Mouse (Mus musculus) gastrocnemius, adult 18-20 months (tissue): Measurements from ENCODE around the gene Sept9. TPM values are rescaled to one million over a fixed set of nuclear protein-coding genes. Genes with fewer than 3 reads are reported as not detected.

Experiments
- DNase-seq: peaks from one replicate; pipeline ENCODE4 v3.0.0; 2021; ENCODE audit warnings: low spot score
- long read RNA-seq, 2 experiments: library from polyadenylated mRNA; stranded (forward); transcript quantifications; one replicate each; pipeline ENCODE4 v2.0.0; 2021
- total RNA-seq, 2 experiments: library from RNA; stranded (reverse); gene quantifications; 2 replicates each; pipeline ENCODE4 v1.2.3; 2021

Gene Sept9
- 10 to 100 TPM in 1 of 2 experiments, 1 to 10 TPM in 1; 8.0 to 16.1 TPM for total RNA-seq
- long read RNA-seq, experiment 1, transcript Sept9-205 (11 exons, 3,869 nt), result major isoform, 13 of 30 reads
- long read RNA-seq, experiment 1, transcript Sept9-201 (11 exons, 3,784 nt), result minor isoform, 5 of 30 reads
- long read RNA-seq, experiment 1, partial matches to known transcripts, result 6 of 30 reads
- long read RNA-seq, experiment 1, other reads (novel, unspliced or antisense), result 5 of 30 reads
- long read RNA-seq, experiment 2, partial matches to known transcripts, result 7 of 9 reads
- long read RNA-seq, experiment 2, other reads (novel, unspliced or antisense), result 1 of 9 reads

DNA sequence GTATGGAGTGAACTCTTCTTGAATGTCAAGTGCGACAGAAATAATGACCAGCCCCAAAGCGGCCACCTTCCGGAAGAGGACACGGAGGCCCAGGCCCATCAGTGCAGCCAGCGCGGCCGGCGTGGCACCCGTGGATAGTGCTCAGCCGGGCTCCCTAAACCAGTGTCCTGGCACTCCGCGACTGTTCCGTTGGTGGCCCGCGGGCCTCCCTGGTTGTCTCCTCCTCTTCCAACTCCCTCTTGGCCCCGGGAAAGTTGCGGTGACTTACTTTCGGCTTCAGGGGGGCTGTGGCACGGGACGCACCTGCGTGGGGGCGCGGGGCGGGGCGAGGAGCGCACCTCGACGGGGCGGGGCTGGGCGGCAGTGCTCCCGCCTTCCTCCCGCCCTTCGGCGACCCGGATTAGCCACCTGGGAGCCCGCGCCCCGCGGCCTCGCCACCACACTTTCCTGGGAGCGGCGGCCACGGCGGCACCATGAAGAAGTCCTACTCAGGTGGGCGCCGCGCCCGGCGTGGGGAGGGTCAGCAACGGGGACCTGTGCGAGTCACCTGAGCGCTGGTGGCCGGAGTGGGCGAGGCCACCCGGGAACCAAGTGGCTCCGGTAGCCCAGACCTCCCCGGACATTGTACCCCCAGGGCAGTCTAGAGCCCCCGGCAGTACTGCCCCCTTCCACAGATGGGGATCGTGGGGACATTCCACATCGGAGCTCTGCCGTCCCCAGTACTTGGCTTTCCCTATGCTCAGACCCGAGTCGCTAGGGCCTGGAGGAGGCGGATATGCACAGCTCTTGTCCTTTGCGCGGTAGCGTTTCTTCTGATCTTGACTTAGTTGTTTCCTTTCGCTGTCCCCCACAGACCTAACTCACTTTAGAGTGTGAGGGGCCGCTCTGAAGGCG lies at the start of gene Sept9:
TSS of gene Sept9 (plus strand) at position 380 of the 894 bp plus-strand sequence.
- no peak for DNase-seq

DNA sequence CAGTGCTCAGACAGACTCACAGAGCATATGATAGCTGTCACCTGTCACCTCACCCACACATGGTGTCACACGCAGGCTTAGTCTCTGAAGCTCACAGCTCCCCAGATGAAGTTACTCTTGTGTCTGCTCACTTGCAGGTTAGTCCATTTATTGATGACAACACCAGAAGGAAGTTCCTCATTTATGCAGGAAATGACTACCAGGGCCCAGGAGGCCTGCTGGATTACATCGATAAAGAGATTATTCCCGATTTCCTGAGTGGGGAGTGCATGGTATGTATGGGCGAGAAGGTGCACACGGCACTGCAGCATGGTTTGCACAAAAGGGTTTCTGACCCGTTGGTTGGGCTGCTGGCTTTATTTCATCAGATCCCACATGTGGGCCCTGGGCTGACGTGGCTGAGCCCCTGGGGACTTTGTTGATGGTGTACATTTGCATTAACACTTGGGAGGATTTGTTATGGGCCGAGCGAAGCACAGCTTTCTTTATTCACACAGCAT lies 48.9 kb upstream of the Sept9 start:
- DNase-seq, result no peak

GRCm38 (mm10) chr11:117151461-117151860 lies 48.0 kb upstream of the Sept9 start:
- no peak for DNase-seq

DNA sequence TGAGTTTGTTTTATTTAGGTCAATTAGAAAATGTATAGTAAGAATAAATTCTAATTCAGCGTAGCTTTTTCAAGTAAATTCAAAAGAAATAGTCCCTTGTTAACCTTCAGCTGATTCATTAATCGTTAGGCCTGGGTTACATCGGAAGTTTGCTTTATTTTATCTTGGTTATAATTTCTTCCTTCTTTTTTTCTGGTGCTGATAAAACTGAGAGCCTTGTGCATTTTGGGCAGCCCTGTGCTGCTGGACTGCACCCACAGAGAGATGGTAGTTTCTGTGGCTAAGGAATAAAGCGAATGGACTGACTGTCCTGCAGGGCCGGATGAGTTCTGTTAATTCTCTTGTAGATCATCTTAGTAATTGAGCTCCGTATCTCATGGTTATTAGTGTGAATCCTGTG lies 46.9 kb upstream of the Sept9 start:
- no peak for DNase-seq

GRCm38 (mm10) chr11:117153553-117153952 lies 45.9 kb upstream of the Sept9 start:
- DNase-seq, result no peak

GRCm38 (mm10) chr11:117154088-117154815 lies 45.2 kb upstream of the Sept9 start:
- DNase-seq, result no peak

GRCm38 (mm10) chr11:117156725-117157124 lies 42.7 kb upstream of the Sept9 start:
- no peak for DNase-seq

GRCm38 (mm10) chr11:117158343-117158742 lies 41.1 kb upstream of the Sept9 start:
- DNase-seq, result no peak

DNA sequence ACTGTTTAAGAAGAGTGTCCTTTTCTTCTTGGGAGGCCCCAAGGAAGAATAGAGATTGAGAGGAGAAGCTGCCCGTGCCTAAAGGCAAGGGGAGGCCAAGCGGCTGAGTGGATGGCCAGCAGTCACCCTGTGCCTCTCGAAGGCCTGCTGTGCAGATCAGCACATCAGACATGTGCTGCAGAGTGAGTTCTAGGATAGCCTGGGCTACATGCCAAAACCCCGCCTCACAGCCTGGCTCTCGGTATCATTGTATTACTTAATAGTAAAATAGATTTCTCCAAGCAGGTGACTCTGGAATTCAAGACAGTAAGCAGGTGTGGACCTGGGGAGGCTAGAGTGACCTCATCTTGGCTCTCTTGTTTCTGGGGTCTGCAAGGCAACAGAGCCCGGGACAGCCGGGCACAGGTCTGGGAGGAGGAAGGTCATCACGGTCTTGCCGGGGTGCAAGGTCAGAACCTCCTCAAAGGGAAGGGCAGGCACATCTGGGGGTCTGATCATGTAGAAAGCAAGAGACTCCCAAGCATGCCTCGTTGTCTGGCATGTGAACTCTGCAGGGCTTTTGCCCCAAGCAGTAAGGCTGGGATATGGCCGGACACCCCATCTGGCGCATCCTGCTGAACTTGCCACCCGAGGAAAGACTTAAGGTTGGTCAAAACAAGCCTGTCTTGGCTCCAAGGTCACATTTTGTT lies 40.1 kb upstream of the Sept9 start:
- DNase-seq, result no peak

- peak; percentile 72 for DNase-seq
Measured at GRCm38 (mm10) chr11:117159946-117160307, 39.5 kb upstream of the Sept9 start.

DNA sequence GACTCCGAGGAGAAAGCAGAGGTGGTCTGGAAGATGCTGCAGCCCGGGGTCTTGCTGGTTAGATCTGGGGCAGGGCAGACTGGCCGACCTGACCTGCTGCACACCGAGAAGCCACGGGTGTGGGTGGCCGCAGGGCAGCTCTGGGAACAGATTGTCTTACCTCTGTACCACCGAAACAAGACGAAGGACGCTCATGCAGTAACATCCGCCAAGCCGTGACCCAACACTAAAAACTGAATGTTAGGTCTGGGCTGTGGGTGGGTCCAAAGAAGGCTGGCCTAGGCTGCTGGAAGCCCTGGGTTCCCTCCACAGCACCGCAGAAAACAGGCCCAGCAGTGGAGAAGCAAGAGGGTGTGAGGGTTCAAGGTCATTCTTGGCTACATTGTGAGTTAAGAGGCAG lies 38.7 kb upstream of the Sept9 start:
- DNase-seq, result peak; percentile 70

- no peak for DNase-seq
Measured at GRCm38 (mm10) chr11:117161574-117161973, 37.9 kb upstream of the Sept9 start.

- DNase-seq, result no peak
Measured at GRCm38 (mm10) chr11:117163098-117163497, 36.4 kb upstream of the Sept9 start.

DNA sequence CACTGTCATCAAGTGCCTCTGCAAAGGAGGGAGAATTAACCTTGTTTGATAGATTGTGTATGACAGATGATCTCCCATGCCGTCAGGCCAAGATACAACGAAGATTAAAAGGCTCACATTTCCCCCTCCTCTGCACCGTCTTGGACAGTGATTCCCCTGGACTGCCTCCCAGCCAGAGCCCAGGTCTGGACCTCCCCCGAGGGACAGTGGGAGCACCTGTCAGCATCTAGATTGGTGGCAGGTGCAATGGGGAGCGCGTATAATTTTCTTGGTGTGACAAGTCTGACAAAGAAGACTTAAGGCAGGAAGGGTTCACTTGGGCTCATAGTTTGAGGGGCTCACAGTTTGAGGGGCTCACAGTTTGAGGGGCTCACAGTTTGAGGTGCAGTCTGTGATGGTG lies 35.7 kb upstream of the Sept9 start:
- peak; percentile 44 for DNase-seq

DNA sequence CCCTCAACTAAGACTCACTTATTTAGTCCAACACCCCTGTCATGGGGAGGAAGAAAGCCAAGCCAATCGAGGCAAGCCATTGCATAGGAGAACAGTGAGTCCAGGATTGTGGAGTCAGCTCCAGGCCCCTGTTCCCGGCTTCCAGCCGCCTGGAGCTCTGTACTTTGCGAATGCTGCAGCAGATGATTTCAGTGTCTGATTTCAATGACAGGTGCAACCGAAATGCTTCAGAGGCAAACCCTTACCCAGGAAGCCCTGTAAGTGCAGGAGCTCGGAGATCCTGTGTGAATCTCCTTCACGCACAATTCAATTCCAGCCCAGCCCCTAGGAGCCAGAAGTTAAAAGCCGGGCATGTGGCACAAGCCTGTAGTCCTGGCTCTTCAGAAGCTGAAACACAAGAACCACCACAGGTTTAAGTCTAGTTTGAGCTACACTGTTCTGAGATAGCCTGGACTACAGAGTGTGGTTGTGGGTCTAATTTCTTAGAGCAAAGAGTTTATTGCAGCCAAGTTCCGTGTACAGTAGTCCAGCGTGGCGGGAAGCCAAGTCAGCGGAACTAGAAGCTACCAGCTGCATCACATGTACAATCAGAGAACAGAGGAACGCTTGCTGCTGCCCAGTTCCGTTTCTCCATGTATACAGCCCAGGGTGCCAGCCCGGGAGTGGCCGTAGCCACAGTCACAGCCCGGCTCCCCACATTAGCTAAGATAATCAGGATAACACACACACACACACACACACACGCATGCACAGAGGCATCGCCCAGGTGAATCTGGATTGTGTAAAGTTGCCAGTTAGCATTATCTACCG lies 31.0 kb upstream of the Sept9 start:
- DNase-seq, result peak; percentile 52

- no peak for DNase-seq
Measured at GRCm38 (mm10) chr11:117169088-117169635, 30.3 kb upstream of the Sept9 start.

DNA sequence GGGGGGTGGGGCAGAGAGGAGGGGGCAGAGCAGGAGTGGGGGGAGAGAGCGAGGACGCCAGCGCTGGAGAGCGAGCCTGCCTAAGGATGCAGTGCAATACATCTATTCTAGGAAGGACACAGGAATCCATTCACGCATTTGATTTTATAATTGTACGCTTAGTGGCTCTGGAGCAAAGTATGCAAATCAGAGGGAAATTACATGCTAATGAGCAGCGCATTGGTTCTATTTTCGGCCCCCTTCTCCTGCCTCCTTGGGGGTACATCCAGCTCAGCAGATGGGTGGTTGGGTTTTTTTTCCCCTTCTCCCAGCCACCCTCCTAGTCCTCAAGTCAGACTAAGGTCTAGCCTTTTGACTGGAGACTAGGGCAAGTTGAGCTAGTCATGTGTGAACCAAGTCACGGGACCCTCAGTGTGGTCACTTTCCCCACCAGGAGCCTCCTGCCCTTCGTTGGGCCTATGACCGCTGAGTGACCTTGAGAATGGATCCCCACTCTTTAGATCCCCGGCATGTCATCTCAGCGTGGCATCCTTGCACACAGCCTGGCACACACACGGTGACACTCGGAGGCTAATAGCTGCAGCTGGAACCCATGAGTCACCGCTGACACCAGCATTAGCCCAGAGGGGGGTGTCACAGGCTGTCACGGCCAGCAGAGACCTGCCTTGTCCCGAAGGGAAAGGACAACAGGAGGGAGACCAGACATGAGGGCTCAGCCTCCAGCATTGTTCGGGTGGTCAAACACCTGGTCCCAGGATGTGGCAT lies 29.5 kb upstream of the Sept9 start:
- DNase-seq, result no peak

DNA sequence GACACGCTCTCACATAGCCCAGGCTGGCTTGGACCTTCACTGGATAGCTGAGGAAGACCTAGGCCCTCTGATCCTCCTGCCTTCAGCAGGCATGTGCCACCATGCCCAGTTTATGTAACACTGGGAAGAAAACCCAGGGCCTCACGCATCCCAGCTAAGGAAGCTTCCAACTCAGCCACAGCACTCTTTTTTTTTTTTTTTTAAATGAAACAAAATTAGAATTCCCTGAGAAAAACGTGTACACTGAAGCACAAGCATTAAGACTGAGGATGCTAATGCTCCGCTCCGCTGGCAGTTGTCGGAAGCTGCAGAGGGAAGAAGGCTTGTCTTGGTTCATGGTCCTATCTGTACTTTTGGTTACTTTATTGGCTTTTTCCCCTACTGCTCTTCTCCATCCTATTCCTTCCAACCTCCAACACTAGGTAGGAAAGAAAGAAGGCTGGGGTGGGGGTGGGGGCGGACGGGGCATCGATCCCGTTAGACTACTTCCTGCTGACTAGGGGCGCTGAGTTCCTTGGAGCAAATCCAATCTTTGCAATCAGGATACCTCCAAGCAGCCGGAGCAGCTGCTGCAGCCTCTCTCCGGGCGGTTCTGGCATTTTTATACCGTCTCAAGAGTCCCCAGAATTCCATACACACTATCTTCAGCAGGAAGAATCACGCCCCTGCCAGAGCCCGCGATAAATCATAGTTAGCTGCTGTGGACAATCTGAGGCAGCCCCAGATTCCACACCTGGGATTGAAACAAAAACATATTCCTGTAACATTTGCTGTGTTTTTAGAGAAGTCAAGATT lies 25.2 kb upstream of the Sept9 start:
- DNase-seq, result no peak
